Mouse (Mus musculus): ENCODE measurements at regions not wholly inside any gene's neighbourhood (a gene's known extent, or its start where the extent isn't known, plus 50 kb on each side); places are given as distances from the start of the nearest gene placed in this dataset.
A peak's percentile ranks its signal among the peaks of the same experiment; 100 is the strongest.

- no peaks in the 10 kb centered on the region for H3K36me3 ChIP-seq (replicated peaks)
- WGBS: 65% methylated on average over 5 of the region's 5 CpGs
- no peaks in the 10 kb centered on the region for H3K27me3 ChIP-seq (replicated peaks)
- H3K4me3 ChIP-seq: no peak overlapping the region
- peaks cover 10% of the 10 kb centered on the region; the same call in 1 of the 2 replicates for H3K4me1 ChIP-seq
- H3K4me2 ChIP-seq: no peak overlapping the region
- no peak overlapping the region for H3K27ac ChIP-seq
- no peaks in the 10 kb centered on the region for H3K9me3 ChIP-seq
- ATAC-seq (replicated peaks): no peak
- H3K9ac ChIP-seq: no peak overlapping the region
These were observed 382.0 kb upstream of the Slc30a5 start for GRCm38 (mm10) chr13:101215131-101215641.

GRCm38 (mm10) chr13:101214094-101214493, 380.9 kb upstream of the Slc30a5 start:
- Histone ChIP-seq H3K36me3 (replicated peaks) (no peaks in the 10 kb centered on the region), H3K9me3 (no peaks in the 10 kb centered on the region), H3K4me2 (no peak overlapping the region), H3K4me3 (no peak overlapping the region), H3K4me1 (peaks cover 10% of the 10 kb centered on the region; the same call in 1 of the 2 replicates), H3K9ac (no peak overlapping the region), H3K27me3 (replicated peaks) (no peaks in the 10 kb centered on the region), H3K27ac (no peak overlapping the region)
- no peak for ATAC-seq (replicated peaks)
- WGBS: 74% methylated on average over 2 of the region's 2 CpGs

- Histone ChIP-seq H3K9ac (no peak overlapping the region), H3K4me1 (peaks cover 10% of the 10 kb centered on the region; the same call in 1 of the 2 replicates), H3K4me2 (no peak overlapping the region), H3K4me3 (no peak overlapping the region), H3K27ac (no peak overlapping the region), H3K9me3 (no peaks in the 10 kb centered on the region), H3K27me3 (replicated peaks) (no peaks in the 10 kb centered on the region), H3K36me3 (replicated peaks) (no peaks in the 10 kb centered on the region)
- 29% methylated on average over 13 of the region's 13 CpGs for WGBS
- peak; percentile 53; the same call in 1 of the 2 replicates for ATAC-seq (replicated peaks)
These were observed 380.1 kb upstream of the Slc30a5 start for GRCm38 (mm10) chr13:101213121-101213916.

- WGBS: 77% methylated on average over 5 of the region's 5 CpGs
- ATAC-seq (replicated peaks): no peak
- Histone ChIP-seq H3K9ac (no peak overlapping the region), H3K4me3 (no peak overlapping the region), H3K36me3 (replicated peaks) (no peaks in the 10 kb centered on the region), H3K9me3 (no peaks in the 10 kb centered on the region), H3K4me2 (no peak overlapping the region), H3K27me3 (replicated peaks) (no peaks in the 10 kb centered on the region), H3K4me1 (peaks cover 10% of the 10 kb centered on the region; the same call in 1 of the 2 replicates), H3K27ac (no peak overlapping the region)
These were observed 379.2 kb upstream of the Slc30a5 start for GRCm38 (mm10) chr13:101212341-101212895.

- no peak for ATAC-seq (replicated peaks)
- H3K9me3 ChIP-seq: no peaks in the 10 kb centered on the region
- no peak overlapping the region for H3K9ac ChIP-seq
- H3K4me3 ChIP-seq: no peak overlapping the region
- 91% methylated on average over 9 of the region's 9 CpGs for WGBS
- peaks cover 5% of the 10 kb centered on the region; the same call in 1 of the 2 replicates for H3K4me1 ChIP-seq
- no peak overlapping the region for H3K4me2 ChIP-seq
- H3K27ac ChIP-seq: no peak overlapping the region
- no peaks in the 10 kb centered on the region for H3K36me3 ChIP-seq (replicated peaks)
- H3K27me3 ChIP-seq (replicated peaks): no peaks in the 10 kb centered on the region
These were observed 375.6 kb upstream of the Slc30a5 start for GRCm38 (mm10) chr13:101208788-101209187.

GRCm38 (mm10) chr13:101203463-101203862, 370.2 kb upstream of the Slc30a5 start:
- Histone ChIP-seq H3K9me3 (no peaks in the 10 kb centered on the region), H3K4me2 (no peak overlapping the region), H3K4me3 (no peak overlapping the region), H3K27me3 (replicated peaks) (no peaks in the 10 kb centered on the region), H3K4me1 (no peaks in the 10 kb centered on the region), H3K9ac (no peak overlapping the region), H3K36me3 (replicated peaks) (no peaks in the 10 kb centered on the region), H3K27ac (no peak overlapping the region)
- no peak for ATAC-seq (replicated peaks)

- H3K9ac ChIP-seq: no peak overlapping the region
- H3K36me3 ChIP-seq (replicated peaks): no peaks in the 10 kb centered on the region
- no peaks in the 10 kb centered on the region for H3K4me1 ChIP-seq
- WGBS: 50% methylated on average over 4 of the region's 4 CpGs
- H3K27ac ChIP-seq: no peak overlapping the region
- ATAC-seq (replicated peaks): peak; percentile 65; the same call in 1 of the 2 replicates
- H3K27me3 ChIP-seq (replicated peaks): no peaks in the 10 kb centered on the region
- no peak overlapping the region for H3K4me2 ChIP-seq
- H3K4me3 ChIP-seq: no peak overlapping the region
- no peaks in the 10 kb centered on the region for H3K9me3 ChIP-seq
These were observed 369.5 kb upstream of the Slc30a5 start for GRCm38 (mm10) chr13:101202565-101203313.

GRCm38 (mm10) chr13:101190249-101190830, 357.1 kb upstream of the Slc30a5 start:
- WGBS: 86% methylated on average over 7 of the region's 7 CpGs
- Histone ChIP-seq H3K4me1 (no peaks in the 10 kb centered on the region), H3K9me3 (no peaks in the 10 kb centered on the region), H3K4me2 (no peak overlapping the region), H3K4me3 (no peak overlapping the region), H3K27me3 (replicated peaks) (no peaks in the 10 kb centered on the region), H3K27ac (no peak overlapping the region), H3K36me3 (replicated peaks) (no peaks in the 10 kb centered on the region), H3K9ac (no peak overlapping the region)
- ATAC-seq (replicated peaks): no peak

- no peak for ATAC-seq (replicated peaks)
- Histone ChIP-seq H3K27ac (no peak overlapping the region), H3K27me3 (replicated peaks) (0 out of 2 replicates have a peak, but pooled peaks cover 2% of the 10 kb centered on the region), H3K4me2 (no peak overlapping the region), H3K36me3 (replicated peaks) (no peaks in the 10 kb centered on the region), H3K9me3 (no peaks in the 10 kb centered on the region), H3K4me1 (no peaks in the 10 kb centered on the region), H3K9ac (no peak overlapping the region), H3K4me3 (no peak overlapping the region)
- WGBS: 86% methylated on average over 2 of the region's 2 CpGs
These were observed 349.2 kb upstream of the Slc30a5 start for GRCm38 (mm10) chr13:101182387-101182786.

GRCm38 (mm10) chr13:101175017-101175689, 341.9 kb upstream of the Slc30a5 start:
- Histone ChIP-seq H3K9me3 (no peaks in the 10 kb centered on the region), H3K27ac (no peak overlapping the region), H3K4me1 (no peaks in the 10 kb centered on the region; the same call in 1 of the 2 replicates), H3K36me3 (replicated peaks) (no peaks in the 10 kb centered on the region), H3K4me3 (no peak overlapping the region), H3K27me3 (replicated peaks) (0 out of 2 replicates have a peak, but pooled peaks cover 2% of the 10 kb centered on the region), H3K4me2 (no peak overlapping the region), H3K9ac (no peak overlapping the region)
- ATAC-seq (replicated peaks): no peak
- 41% methylated on average over 8 of the region's 8 CpGs for WGBS

- H3K9me3 ChIP-seq: no peaks in the 10 kb centered on the region
- no peak for ATAC-seq (replicated peaks)
- no peak overlapping the region for H3K27ac ChIP-seq
- no peaks in the 10 kb centered on the region for H3K4me1 ChIP-seq
- 78% methylated on average over 2 of the region's 2 CpGs for WGBS
- no peak overlapping the region for H3K4me3 ChIP-seq
- H3K4me2 ChIP-seq: no peak overlapping the region
- H3K27me3 ChIP-seq (replicated peaks): no peaks in the 10 kb centered on the region
- no peak overlapping the region for H3K9ac ChIP-seq
- H3K36me3 ChIP-seq (replicated peaks): no peaks in the 10 kb centered on the region
These were observed 328.5 kb upstream of the Slc30a5 start for GRCm38 (mm10) chr13:101161768-101162167.
